Mouse (Mus musculus) megakaryocyte, embryonic 14.5 days (primary cell): ENCODE data around the gene Syce3.

Experiments used
- FLI1 ChIP-seq: IDR thresholded peaks from 2 replicates; pipeline ENCODE4 v1.6.1; 2012; ENCODE audit warnings: low read length, inconsistent platforms, mixed read lengths
- GATA1 ChIP-seq: IDR thresholded peaks from 3 replicates; pipeline ENCODE4 v1.6.1; 2012; ENCODE audit warnings: mixed read lengths, low read length, inconsistent platforms, borderline replicate concordance

DNA sequence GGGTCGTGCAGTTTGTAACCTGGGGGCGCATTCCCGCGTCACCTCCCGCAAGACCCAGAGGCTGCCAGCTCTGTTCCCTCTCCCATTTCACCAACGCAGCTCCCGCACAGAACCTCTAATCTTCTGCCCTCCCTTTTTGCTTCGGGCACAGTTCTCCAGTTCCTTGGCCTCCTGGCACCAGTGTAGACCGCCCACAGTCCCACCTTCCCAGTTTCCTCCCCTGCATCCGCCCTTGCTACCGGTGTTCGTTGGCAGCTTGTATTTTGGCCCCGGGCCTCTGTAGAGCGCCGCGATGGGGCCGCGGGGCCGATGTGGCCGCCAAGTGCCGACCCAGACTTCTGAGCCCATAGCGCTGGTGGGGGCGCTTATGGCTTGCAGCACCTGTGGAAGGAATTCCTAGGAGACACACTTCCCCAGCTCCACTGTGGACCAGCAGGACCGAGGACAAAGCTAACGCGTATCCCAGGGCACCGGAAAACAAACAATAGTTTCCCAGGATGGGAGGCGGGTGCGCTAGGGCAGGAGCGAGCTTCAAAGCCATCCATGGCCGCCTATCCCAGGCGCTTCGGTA is 31.4 kb downstream of the Syce3 start, which contains the start of gene Odf3b:
- TF ChIP-seq GATA1 (no peak), FLI1 (no peak)
